Mouse (Mus musculus) thymus, adult 2 months (tissue): ENCODE measurements around the gene Ktn1.

Source experiments
- CTCF ChIP-seq: fragments of 200-500 bp; IDR thresholded peaks from 2 replicates; pipeline ENCODE4 v1.5.1; 2012; ENCODE audit warnings: mild to moderate bottlenecking, control low read depth, low read length, moderate library complexity, borderline replicate concordance; ENCODE audit not compliant: control insufficient read depth, poor library complexity, insufficient read depth; ENCODE audit errors: extremely low read depth
- POLR2A ChIP-seq: fragments of 200-500 bp; IDR thresholded peaks from 2 replicates; pipeline ENCODE4 v1.6.1; 2012; ENCODE audit warnings: mild to moderate bottlenecking, low read length, control low read depth, moderate library complexity; ENCODE audit not compliant: control insufficient read depth, poor library complexity, insufficient read depth; ENCODE audit errors: extremely low read depth

DNA sequence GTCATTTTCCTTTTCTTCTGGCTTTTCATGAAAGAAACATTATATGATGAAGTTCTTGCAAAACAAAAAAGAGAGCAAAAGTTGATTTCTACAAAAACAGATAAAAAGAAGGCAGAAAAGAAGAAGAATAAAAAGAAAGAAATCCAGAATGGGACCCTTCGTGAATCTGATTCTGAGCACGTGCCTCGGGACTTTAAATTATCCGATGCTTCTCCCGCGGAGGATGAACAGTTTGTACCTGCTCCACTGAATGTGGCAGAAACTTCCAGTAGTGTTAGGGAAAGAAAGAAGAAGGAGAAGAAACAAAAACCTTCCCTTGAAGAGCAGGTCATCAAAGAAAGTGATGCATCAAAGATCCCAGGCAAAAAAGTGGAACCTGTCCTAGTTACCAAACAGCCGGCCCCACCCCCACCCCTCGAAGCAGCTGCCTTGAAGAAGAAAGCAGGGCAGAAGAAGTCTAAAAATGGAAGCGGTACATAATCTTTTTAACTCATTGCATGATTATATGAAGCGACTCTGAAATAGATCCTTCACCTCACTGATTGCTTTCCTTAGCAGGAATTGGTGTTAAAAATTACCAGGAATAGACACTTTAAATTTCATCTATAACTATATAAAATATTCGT lies 15.7 kb downstream of the Ktn1 start:
- TF ChIP-seq POLR2A, result no peak
- TF ChIP-seq CTCF, result no peak
